Mouse (Mus musculus): ENCODE data around the gene Mybph. TPM values are rescaled to one million over a fixed set of nuclear protein-coding genes. Genes with fewer than 3 reads are reported as not detected.

Gene Mybph
- 1.6 and 2.2 TPM in 2 replicates for polyA plus RNA-seq (2015; fragmentation: Nextera tagmentation; extraction: Ambion mirVana)

DNA sequence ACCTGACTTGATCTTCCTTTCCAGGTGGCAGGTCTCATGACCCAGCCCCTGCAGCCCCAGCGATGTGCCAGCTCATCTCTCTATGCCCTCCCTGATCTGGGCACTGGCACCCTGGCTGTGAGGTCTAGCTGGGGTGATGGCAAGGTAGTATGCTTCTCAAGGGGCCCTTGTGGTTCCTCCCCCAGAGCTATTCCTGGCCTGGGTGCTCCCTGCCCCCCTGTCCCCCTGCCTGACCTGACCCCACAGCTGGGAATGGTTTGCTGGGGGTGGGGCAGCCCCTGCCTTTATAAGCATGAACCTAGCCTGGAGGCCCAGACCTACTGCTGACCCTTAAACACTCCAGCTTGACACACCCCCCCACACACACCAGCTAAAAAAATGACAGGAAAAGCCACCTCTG lies at the start of gene Mybph:
Gene Mybph (plus strand): TSS at position 323 of the 400 bp plus-strand sequence.
- Histone ChIP-seq H3K9me3 (ENCODE audit: control insufficient read depth, low read length) (no peaks in the 10 kb centered on the region), H3K4me3 (ENCODE audit: low read depth, low read length) (no peak within 1 kb of the TSS), H3K4me2 (replicated peaks; ENCODE audit: low read depth) (no peak within 1 kb of the TSS), H3K9ac (ENCODE audit: low read length) (no peak within 1 kb of the TSS), H3K27me3 (ENCODE audit: control insufficient read depth, insufficient read depth, low read length) (no peaks in the 10 kb centered on the region), H3K27ac (replicated peaks) (no peak within 1 kb of the TSS), H3K4me1 (replicated peaks; ENCODE audit: control insufficient read depth, insufficient read depth) (peaks cover 4% of the 10 kb centered on the region; the same call in 1 of the 2 replicates), H3K36me3 (ENCODE audit: control insufficient read depth, insufficient read depth, low read length) (no peaks in the 10 kb centered on the region)
- no peak for TF ChIP-seq CTCF (IDR thresholded peaks at IDR 0.05; ENCODE audit: low read depth)
- no peak for TF ChIP-seq EP300 (optimal IDR thresholded peaks at IDR 0.05)
- no peak for DNase-seq (ENCODE audit: low spot score)
- 67% methylated on average over 1 of the region's 1 CpGs for WGBS
- no peak for ATAC-seq (ENCODE audit: low FRiP score, low TSS enrichment)

DNA sequence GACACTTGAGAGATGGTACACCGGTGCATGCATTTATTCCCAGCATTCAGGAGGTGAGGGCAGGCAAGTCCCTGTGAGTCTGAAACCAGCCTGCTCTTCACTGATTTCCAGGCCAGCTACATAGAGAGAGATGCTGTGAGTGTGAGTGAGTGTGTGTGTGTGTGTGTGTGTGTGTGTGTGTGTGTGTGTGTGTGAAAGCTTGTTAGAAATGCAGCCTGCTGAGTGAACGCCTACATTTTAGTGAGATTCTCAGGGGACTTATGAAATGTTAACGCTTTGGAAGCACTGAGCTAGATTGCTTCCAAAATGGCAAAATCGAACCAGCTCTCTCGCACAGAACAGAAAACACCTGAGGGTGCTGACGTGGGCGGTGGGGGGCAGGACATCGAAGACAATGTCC lies 47.2 kb upstream of the Mybph start:
- H3K27ac ChIP-seq (replicated peaks) = no peak overlapping the region
- no peak overlapping the region for H3K4me2 ChIP-seq (replicated peaks; ENCODE audit: low read depth)
- no peak for ATAC-seq (ENCODE audit: low FRiP score, low TSS enrichment)
- DNase-seq (ENCODE audit: low spot score) = no peak
- no peaks in the 10 kb centered on the region for H3K27me3 ChIP-seq (ENCODE audit: control insufficient read depth, insufficient read depth, low read length)
- H3K9ac ChIP-seq (ENCODE audit: low read length) = no peak overlapping the region
- H3K4me1 ChIP-seq (replicated peaks; ENCODE audit: control insufficient read depth, insufficient read depth) = no peaks in the 10 kb centered on the region
- H3K4me3 ChIP-seq (ENCODE audit: low read depth, low read length) = no peak overlapping the region
- H3K9me3 ChIP-seq (ENCODE audit: control insufficient read depth, low read length) = no peaks in the 10 kb centered on the region
- H3K36me3 ChIP-seq (ENCODE audit: control insufficient read depth, insufficient read depth, low read length) = no peaks in the 10 kb centered on the region
- WGBS = 87% methylated on average over 8 of the region's 8 CpGs
- TF ChIP-seq EP300 (optimal IDR thresholded peaks at IDR 0.05) (no peak), CTCF (IDR thresholded peaks at IDR 0.05; ENCODE audit: low read depth) (no peak)

DNA sequence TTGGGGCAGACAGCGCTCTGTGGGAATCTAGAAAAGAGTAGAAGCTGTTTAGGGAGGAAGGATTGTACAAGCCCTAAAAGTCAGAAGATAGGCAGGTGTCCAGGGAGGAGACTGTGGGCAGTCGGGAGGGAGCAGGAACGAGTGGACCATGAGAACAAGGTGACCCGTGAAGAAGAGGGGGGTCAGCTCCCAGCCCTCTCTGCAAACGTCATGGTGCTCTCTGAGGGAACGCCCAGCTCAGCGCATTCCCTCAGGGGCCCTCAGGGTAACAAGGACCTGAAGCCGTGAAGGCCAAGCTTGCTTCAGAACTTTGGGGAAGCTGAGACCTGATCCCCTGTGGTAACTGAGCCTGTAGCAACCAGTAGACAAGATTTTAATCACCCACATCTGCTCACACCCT lies 43.2 kb upstream of the Mybph start:
- Histone ChIP-seq H3K4me2 (replicated peaks; ENCODE audit: low read depth) (no peak overlapping the region), H3K4me3 (ENCODE audit: low read depth, low read length) (no peak overlapping the region), H3K36me3 (ENCODE audit: control insufficient read depth, insufficient read depth, low read length) (no peaks in the 10 kb centered on the region), H3K9ac (ENCODE audit: low read length) (no peak overlapping the region), H3K27ac (replicated peaks) (no peak overlapping the region), H3K4me1 (replicated peaks; ENCODE audit: control insufficient read depth, insufficient read depth) (no peaks in the 10 kb centered on the region), H3K27me3 (ENCODE audit: control insufficient read depth, insufficient read depth, low read length) (no peaks in the 10 kb centered on the region), H3K9me3 (ENCODE audit: control insufficient read depth, low read length) (no peaks in the 10 kb centered on the region)
- no peak for DNase-seq (ENCODE audit: low spot score)
- no peak for TF ChIP-seq CTCF (IDR thresholded peaks at IDR 0.05; ENCODE audit: low read depth)
- no peak for TF ChIP-seq EP300 (optimal IDR thresholded peaks at IDR 0.05)
- no peak for ATAC-seq (ENCODE audit: low FRiP score, low TSS enrichment)
- WGBS = 50% methylated on average over 8 of the region's 8 CpGs

DNA sequence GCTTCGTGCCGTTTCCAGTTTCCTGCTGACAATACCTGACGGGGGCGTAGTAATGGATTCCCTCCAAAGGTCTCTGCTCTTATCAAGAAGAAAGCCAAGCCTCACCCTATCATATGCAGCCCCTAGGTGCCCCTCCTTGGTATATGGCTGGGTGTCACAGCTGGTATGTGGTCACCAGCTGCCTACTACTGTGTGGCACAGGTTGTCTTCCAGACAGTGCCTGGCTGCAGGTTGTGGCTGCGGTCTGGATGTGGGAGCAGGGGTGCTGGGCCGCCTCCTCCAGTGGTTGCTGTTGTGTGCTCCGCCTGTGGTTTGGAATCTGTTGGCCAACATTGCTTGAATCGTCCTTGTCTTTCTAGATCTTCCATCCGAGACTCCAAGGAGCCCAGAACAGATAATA lies 42.5 kb upstream of the Mybph start:
- Histone ChIP-seq H3K27me3 (ENCODE audit: control insufficient read depth, insufficient read depth, low read length) (no peaks in the 10 kb centered on the region), H3K36me3 (ENCODE audit: control insufficient read depth, insufficient read depth, low read length) (no peaks in the 10 kb centered on the region), H3K9me3 (ENCODE audit: control insufficient read depth, low read length) (no peaks in the 10 kb centered on the region), H3K4me1 (replicated peaks; ENCODE audit: control insufficient read depth, insufficient read depth) (no peaks in the 10 kb centered on the region), H3K4me3 (ENCODE audit: low read depth, low read length) (no peak overlapping the region), H3K27ac (replicated peaks) (no peak overlapping the region), H3K4me2 (replicated peaks; ENCODE audit: low read depth) (no peak overlapping the region), H3K9ac (ENCODE audit: low read length) (no peak overlapping the region)
- no peak for ATAC-seq (ENCODE audit: low FRiP score, low TSS enrichment)
- no peak for TF ChIP-seq EP300 (optimal IDR thresholded peaks at IDR 0.05)
- no peak for TF ChIP-seq CTCF (IDR thresholded peaks at IDR 0.05; ENCODE audit: low read depth)
- 87% methylated on average over 9 of the region's 9 CpGs for WGBS
- no peak for DNase-seq (ENCODE audit: low spot score)

DNA sequence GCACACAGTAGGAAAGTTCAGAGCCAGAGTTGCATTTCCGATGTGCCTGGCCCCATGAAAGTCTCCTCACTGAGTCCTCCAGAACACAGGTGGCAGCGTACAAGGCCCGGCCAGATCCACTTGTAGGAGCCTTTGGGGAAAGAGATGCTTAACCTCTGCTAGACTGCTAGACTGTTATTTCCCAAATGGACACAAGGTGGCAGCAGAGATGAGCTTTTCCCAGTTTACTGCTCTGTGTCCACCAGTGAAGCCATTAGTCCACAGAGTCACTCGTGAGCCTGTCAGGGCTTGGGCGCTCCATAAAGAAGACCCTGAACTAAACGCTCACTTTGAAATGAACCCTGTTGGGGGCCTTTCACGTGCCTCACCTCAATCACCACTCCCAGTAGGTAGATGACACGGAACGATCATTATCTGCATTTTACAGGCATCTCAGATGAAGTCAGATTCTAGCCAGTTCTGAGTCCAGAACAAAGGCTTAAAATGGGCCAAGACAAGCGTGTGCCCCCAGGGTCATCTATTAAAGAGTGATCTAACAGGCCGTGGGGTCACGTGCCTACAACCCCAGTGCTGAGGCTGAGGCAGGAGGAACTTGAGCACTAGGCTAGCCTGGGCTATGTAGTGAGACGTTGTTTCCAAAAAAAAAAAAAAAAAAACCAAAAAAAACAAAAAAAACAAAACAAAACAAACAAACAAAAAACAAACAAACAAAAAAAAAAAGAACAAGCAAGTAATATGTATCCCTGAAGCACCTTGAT lies 41.4 kb upstream of the Mybph start:
- no peak overlapping the region for H3K27ac ChIP-seq (replicated peaks)

More for the DNA sequence above, 41.4 kb upstream of the Mybph start:
- DNase-seq (ENCODE audit: low spot score) (peak; percentile 89), ATAC-seq (ENCODE audit: low FRiP score, low TSS enrichment) (peak; percentile 82)
- H3K36me3 ChIP-seq (ENCODE audit: control insufficient read depth, insufficient read depth, low read length) = no peaks in the 10 kb centered on the region
- TF ChIP-seq CTCF (IDR thresholded peaks at IDR 0.05; ENCODE audit: low read depth) = peak; percentile 96
- no peak for TF ChIP-seq EP300 (optimal IDR thresholded peaks at IDR 0.05)
- no peaks in the 10 kb centered on the region for H3K9me3 ChIP-seq (ENCODE audit: control insufficient read depth, low read length)
- H3K9ac ChIP-seq (ENCODE audit: low read length) = no peak overlapping the region
- no peaks in the 10 kb centered on the region for H3K4me1 ChIP-seq (replicated peaks; ENCODE audit: control insufficient read depth, insufficient read depth)
- 29% methylated on average over 13 of the region's 13 CpGs for WGBS
- H3K4me3 ChIP-seq (ENCODE audit: low read depth, low read length) = no peak overlapping the region
- no peaks in the 10 kb centered on the region for H3K27me3 ChIP-seq (ENCODE audit: control insufficient read depth, insufficient read depth, low read length)
- no peak overlapping the region for H3K4me2 ChIP-seq (replicated peaks; ENCODE audit: low read depth)

All from stomach, postnatal 0 days (tissue).